Mouse (Mus musculus): ENCODE measurements around the gene Tnpo2. TPM values are rescaled to one million over a fixed set of nuclear protein-coding genes. Genes with fewer than 3 reads are reported as not detected.

The Tnpo2 gene
- total RNA-seq (2021): 100 to 1,000 TPM; 170 to 175 TPM
- long read RNA-seq, experiment 1, partial matches to known transcripts: 3 of 21 reads
- long read RNA-seq, experiment 1, other reads (novel, unspliced or antisense): 18 of 21 reads
- long read RNA-seq, experiment 2, full-length matches to known transcripts: 1 of 24 reads
- long read RNA-seq, experiment 2, partial matches to known transcripts: 4 of 24 reads
- long read RNA-seq, experiment 2, other reads (novel, unspliced or antisense): 19 of 24 reads

GRCm38 (mm10) chr8:85036718-85037365, at the start of gene Tnpo2:
Gene Tnpo2, plus strand, starts transcription at chr8:85036915.
- TF ChIP-seq CTCF (conservative IDR thresholded peaks at IDR 0.05): no peak
- peak; percentile 87 to 94 for DNase-seq (ENCODE audit: low spot score in 2 of 2)
- Histone ChIP-seq H3K27ac (peak within 1 kb of the TSS; percentile 99), H3K4me3 (peak within 1 kb of the TSS; percentile 75)

GRCm38 (mm10) chr8:84987388-84987787, 49.3 kb upstream of the Tnpo2 start:
- no peak for DNase-seq (ENCODE audit: low spot score in 2 of 2)
- Histone ChIP-seq H3K27ac (no peak overlapping the region), H3K4me3 (no peak overlapping the region)
- TF ChIP-seq CTCF (conservative IDR thresholded peaks at IDR 0.05): no peak

DNA sequence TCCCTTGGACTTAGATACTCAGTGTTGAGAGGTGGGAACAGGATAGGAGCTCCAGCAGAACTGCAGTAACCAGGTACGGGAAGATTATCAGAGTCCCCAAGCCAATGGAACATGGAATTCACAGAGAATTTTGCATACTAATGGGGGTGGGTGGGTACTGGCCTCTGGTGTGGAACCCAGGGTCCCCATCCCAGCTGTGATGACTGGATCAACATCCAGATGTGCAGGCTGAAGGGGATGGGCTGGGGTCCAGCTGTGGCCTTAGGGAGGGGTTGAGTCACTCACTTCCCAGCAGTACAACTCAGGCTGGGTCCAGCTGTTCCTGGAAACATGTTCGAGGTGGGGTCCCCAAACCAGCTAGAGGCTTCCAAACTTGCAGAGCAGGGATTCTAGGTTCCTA, 48.8 kb upstream of the Tnpo2 start:
- no peak for DNase-seq (ENCODE audit: low spot score in 2 of 2)
- H3K27ac ChIP-seq: no peak overlapping the region

GRCm38 (mm10) chr8:84989311-84989731, 47.4 kb upstream of the Tnpo2 start:
- DNase-seq (ENCODE audit: low spot score in 2 of 2): no peak
- Histone ChIP-seq H3K27ac (peak overlapping the region; percentile 86), H3K4me3 (peak overlapping the region; percentile 68; the same call in 1 of the 2 replicates)
- no peak for TF ChIP-seq CTCF (conservative IDR thresholded peaks at IDR 0.05)

More for the DNA sequence above, 48.8 kb upstream of the Tnpo2 start:
- no peak overlapping the region for H3K4me3 ChIP-seq
- TF ChIP-seq CTCF (conservative IDR thresholded peaks at IDR 0.05): no peak

DNA sequence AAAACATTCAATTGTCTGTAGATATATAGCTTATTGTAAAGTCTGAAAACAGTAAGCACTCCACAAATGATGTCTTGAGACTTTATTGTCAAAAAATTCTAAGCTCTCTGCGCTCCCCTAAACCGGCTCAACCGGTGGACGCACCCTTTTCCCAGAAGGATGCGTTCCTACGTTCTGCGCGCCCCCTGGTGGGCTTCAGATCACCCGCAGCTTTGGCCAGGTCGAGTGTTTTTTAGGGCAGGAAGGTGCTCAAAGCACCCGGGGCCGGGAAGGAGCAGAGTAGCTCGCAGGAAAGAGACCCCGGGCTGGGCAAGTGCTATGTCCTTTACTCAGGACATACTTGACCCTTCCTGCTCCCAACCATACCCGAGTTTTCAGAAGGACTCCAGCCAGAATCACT, 46.9 kb upstream of the Tnpo2 start:
- peak; percentile 70 for TF ChIP-seq CTCF (conservative IDR thresholded peaks at IDR 0.05)
- H3K27ac ChIP-seq: peak overlapping the region; percentile 86

GRCm38 (mm10) chr8:84990349-84990748, 46.4 kb upstream of the Tnpo2 start, which contains the start of gene Hook2:
Gene Hook2, plus strand, starts transcription at chr8:84990603.
- Histone ChIP-seq H3K27ac (peak within 1 kb of the TSS; percentile 86), H3K4me3 (peak within 1 kb of the TSS; percentile 68)
- DNase-seq (ENCODE audit: low spot score in 2 of 2): peak; percentile 96
- peak; percentile 66 for TF ChIP-seq CTCF (conservative IDR thresholded peaks at IDR 0.05)

More for the DNA sequence above, 46.9 kb upstream of the Tnpo2 start:
- peak; percentile 83 to 85 for DNase-seq (ENCODE audit: low spot score in 2 of 2)
- peak overlapping the region; percentile 68 for H3K4me3 ChIP-seq

GRCm38 (mm10) chr8:84990836-84991235, 45.9 kb upstream of the Tnpo2 start:
- H3K27ac ChIP-seq: peak overlapping the region; percentile 86
- TF ChIP-seq CTCF (conservative IDR thresholded peaks at IDR 0.05): no peak
- peak overlapping the region; percentile 68 for H3K4me3 ChIP-seq
- DNase-seq (ENCODE audit: low spot score in 2 of 2): no peak

DNA sequence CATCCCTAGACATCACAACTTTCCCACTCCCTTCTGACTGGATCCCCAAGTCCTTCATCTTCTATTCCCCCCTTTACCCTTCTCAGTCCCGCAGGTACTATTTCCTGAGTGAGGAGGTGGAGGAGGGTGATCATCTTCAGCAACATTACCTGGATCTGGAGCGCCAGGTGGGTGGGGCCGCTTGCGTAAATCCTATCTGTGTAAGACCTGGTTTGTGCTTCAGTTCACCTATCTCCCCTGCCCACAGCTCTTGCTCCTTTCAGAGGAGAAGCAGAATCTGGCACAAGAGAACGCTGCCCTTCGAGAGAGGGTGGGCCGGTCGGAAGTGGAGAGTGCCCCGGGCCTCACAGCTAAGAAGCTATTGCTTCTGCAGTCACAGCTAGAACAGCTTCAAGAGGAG, 42.3 kb upstream of the Tnpo2 start:
- H3K27ac ChIP-seq: no peak overlapping the region
- DNase-seq (ENCODE audit: low spot score in 2 of 2): no peak
- no peak overlapping the region for H3K4me3 ChIP-seq
- TF ChIP-seq CTCF (conservative IDR thresholded peaks at IDR 0.05): no peak

- Histone ChIP-seq H3K27ac (no peak overlapping the region), H3K4me3 (no peak overlapping the region)
- no peak for TF ChIP-seq CTCF (conservative IDR thresholded peaks at IDR 0.05)
- no peak for DNase-seq (ENCODE audit: low spot score in 2 of 2)
These were observed 41.0 kb upstream of the Tnpo2 start for GRCm38 (mm10) chr8:84995680-84996079.

- TF ChIP-seq CTCF (conservative IDR thresholded peaks at IDR 0.05): no peak
- DNase-seq (ENCODE audit: low spot score in 2 of 2): no peak
- no peak overlapping the region for H3K4me3 ChIP-seq
- no peak overlapping the region for H3K27ac ChIP-seq
These were observed 39.7 kb upstream of the Tnpo2 start for GRCm38 (mm10) chr8:84996978-84997377.

DNA sequence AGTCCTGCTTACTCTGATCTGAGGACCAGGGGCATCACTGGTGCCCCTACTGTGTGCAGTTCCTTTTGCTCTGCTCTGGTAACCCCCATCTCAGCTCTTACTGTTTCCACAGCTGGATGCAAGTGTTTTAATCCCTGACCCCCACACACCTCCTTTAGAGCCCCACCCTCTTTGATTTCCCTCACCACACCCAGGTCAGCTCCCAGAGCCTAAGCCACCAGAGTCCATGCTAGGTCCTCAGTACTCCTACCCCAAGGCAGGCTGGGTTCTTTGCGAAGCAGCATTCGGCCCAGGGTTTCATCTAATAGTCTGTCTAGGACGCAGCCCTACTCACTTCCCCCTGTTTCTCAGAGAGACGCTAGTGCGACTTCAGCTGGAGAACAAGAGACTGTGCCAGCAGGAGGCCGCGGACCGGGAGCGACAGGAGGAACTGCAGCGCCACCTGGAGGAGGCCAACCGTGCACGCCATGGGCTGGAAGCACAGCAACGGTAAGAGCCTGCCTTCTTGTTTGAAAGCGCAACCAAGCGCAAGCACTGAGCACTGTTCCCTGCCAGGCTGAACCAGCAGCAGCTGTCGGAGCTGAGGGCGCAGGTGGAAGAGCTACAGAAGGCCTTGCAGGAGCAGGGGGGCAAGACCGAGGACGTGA, 38.9 kb upstream of the Tnpo2 start:
- TF ChIP-seq CTCF (conservative IDR thresholded peaks at IDR 0.05): peak; percentile 98
- DNase-seq (ENCODE audit: low spot score in 2 of 2): peak; percentile 91 to 96
- Histone ChIP-seq H3K27ac (no peak overlapping the region; the same call in 1 of the 2 replicates), H3K4me3 (no peak overlapping the region; the same call in 1 of the 2 replicates)

- Histone ChIP-seq H3K27ac (no peak overlapping the region), H3K4me3 (no peak overlapping the region)
- no peak for DNase-seq (ENCODE audit: low spot score in 2 of 2)
- TF ChIP-seq CTCF (conservative IDR thresholded peaks at IDR 0.05): peak; percentile 62
These were observed 29.0 kb upstream of the Tnpo2 start for GRCm38 (mm10) chr8:85007686-85008085.

DNA sequence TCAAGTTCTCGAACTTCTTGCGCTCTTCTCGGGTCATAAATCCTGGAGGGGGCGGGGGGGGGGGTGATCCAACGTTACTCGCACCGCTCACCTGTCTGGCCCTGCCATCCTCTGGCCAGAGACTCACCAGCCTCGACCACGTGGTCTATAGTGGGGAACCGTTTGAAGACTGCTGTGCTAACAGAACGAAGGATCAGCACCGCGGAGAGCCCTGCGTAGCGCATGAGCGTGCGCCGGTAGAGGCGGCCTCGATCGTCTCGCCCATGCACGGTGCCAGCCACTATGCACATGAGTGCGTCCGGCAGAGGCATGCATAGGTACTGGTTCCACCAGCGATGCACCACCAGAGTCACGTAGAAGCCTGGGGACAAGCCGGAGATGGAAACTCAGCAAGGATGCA, 25.5 kb upstream of the Tnpo2 start:
- DNase-seq (ENCODE audit: low spot score in 2 of 2): no peak
- Histone ChIP-seq H3K4me3 (no peak overlapping the region), H3K27ac (no peak overlapping the region)
- TF ChIP-seq CTCF (conservative IDR thresholded peaks at IDR 0.05): no peak

Measured in layer of hippocampus, adult 2 months (tissue).